Mouse (Mus musculus) telencephalon, adult 2 months (tissue): ENCODE data around the gene Kat2b.
"Not testable (repeated sequence)": the region's sequence is repeated elsewhere in the genome, so short reads cannot be mapped to it uniquely, and the experiment has no call there.

Source experiments
- DNase-seq: peaks from one replicate; pipeline ENCODE4 v3.0.0-alpha.2; 2011; ENCODE audit warnings: low read depth, low spot score

Gene Kat2b

GRCm38 (mm10) chr17:53659230-53659629 lies 92.6 kb downstream of the Kat2b start:
- no peak for DNase-seq

GRCm38 (mm10) chr17:53659738-53660137 lies 93.1 kb downstream of the Kat2b start:
- no peak for DNase-seq

- no peak for DNase-seq
These were observed 94.6 kb downstream of the Kat2b start for GRCm38 (mm10) chr17:53661056-53661840.

- no peak for DNase-seq
These were observed 97.6 kb downstream of the Kat2b start for GRCm38 (mm10) chr17:53664267-53664666.

GRCm38 (mm10) chr17:53664703-53665382 lies 98.2 kb downstream of the Kat2b start:
- no peak for DNase-seq

GRCm38 (mm10) chr17:53670453-53670852 lies 103.8 kb downstream of the Kat2b start:
- DNase-seq: no peak

- peak; percentile 77 for DNase-seq
These were observed 112.1 kb downstream of the Kat2b start for GRCm38 (mm10) chr17:53678716-53679115.

GRCm38 (mm10) chr17:53688321-53688720 lies 121.7 kb downstream of the Kat2b start:
- DNase-seq: no peak

GRCm38 (mm10) chr17:53688877-53689802 lies 122.5 kb downstream of the Kat2b start, which contains the start of gene Sgo1:
Gene Sgo1 (minus strand): TSS chr17:53689333.
- DNase-seq: peak; percentile 94

GRCm38 (mm10) chr17:53689946-53690345 lies 123.3 kb downstream of the Kat2b start:
- DNase-seq: no peak

GRCm38 (mm10) chr17:53694039-53694438 lies 127.4 kb downstream of the Kat2b start:
- DNase-seq: peak; percentile 27

GRCm38 (mm10) chr17:53697521-53697920 lies 130.9 kb downstream of the Kat2b start:
- DNase-seq: not testable (repeated sequence)

- DNase-seq: no peak
These were observed 147.8 kb downstream of the Kat2b start for GRCm38 (mm10) chr17:53714453-53714852.

- not testable (repeated sequence) for DNase-seq
These were observed 148.5 kb downstream of the Kat2b start for GRCm38 (mm10) chr17:53715161-53715560.

- no peak for DNase-seq
These were observed 151.8 kb downstream of the Kat2b start for GRCm38 (mm10) chr17:53718474-53718873.

GRCm38 (mm10) chr17:53718916-53719315 lies 152.3 kb downstream of the Kat2b start:
- DNase-seq: not testable (repeated sequence)
